Mouse (Mus musculus): ENCODE measurements around the gene Slc17a7. TPM values are rescaled to one million over a fixed set of nuclear protein-coding genes. Genes with fewer than 3 reads are reported as not detected.
"Not testable (repeated sequence)": the region's sequence is repeated elsewhere in the genome, so short reads cannot be mapped to it uniquely, and the experiment has no call there.

Slc17a7 gene
- 0.25 and 0.52 TPM in 2 replicates for polyA plus RNA-seq (2016; fragmentation: Nextera tagmentation; extraction: Ambion mirVana)

- WGBS, result 3% methylated on average over 41 of the region's 41 CpGs
- peaks cover 67% of the 10 kb centered on the region for H3K27me3 ChIP-seq (ENCODE audit: low read depth, poor library complexity, severe bottlenecking)
- peaks cover 3% of the 10 kb centered on the region for H3K9me3 ChIP-seq (replicated peaks)
- peak within 1 kb of the TSS; percentile 58 for H3K4me3 ChIP-seq
- no peak within 1 kb of the TSS; the same call in 1 of the 2 replicates for H3K27ac ChIP-seq (replicated peaks)
- peak; percentile 42 for DNase-seq (ENCODE audit: low spot score)
- H3K36me3 ChIP-seq, result peaks cover 22% of the 10 kb centered on the region
- H3K4me1 ChIP-seq, result peaks cover 33% of the 10 kb centered on the region
Observed at GRCm38 (mm10) chr7:45163735-45164490, at the start of gene Slc17a7. Gene Slc17a7 (plus strand): TSS chr7:45163949.

- Histone ChIP-seq H3K4me1 (peaks cover 21% of the 10 kb centered on the region), H3K27ac (replicated peaks) (0 out of 2 replicates have a peak overlapping the region, but pooled peaks have one; percentile 23), H3K4me3 (no peak overlapping the region), H3K27me3 (ENCODE audit: low read depth, poor library complexity, severe bottlenecking) (no peaks in the 10 kb centered on the region), H3K36me3 (peaks cover 52% of the 10 kb centered on the region), H3K9me3 (replicated peaks) (no peaks in the 10 kb centered on the region)
- no peak for DNase-seq (ENCODE audit: low spot score)
- 81% methylated on average over 8 of the region's 8 CpGs for WGBS
Observed at GRCm38 (mm10) chr7:45117566-45117965, 46.2 kb upstream of the Slc17a7 start.

GRCm38 (mm10) chr7:45118336-45118735 is 45.4 kb upstream of the Slc17a7 start:
- Histone ChIP-seq H3K9me3 (replicated peaks) (no peaks in the 10 kb centered on the region), H3K4me1 (peaks cover 28% of the 10 kb centered on the region), H3K27ac (replicated peaks) (no peak overlapping the region), H3K4me3 (no peak overlapping the region), H3K27me3 (ENCODE audit: low read depth, poor library complexity, severe bottlenecking) (no peaks in the 10 kb centered on the region), H3K36me3 (peaks cover 60% of the 10 kb centered on the region)
- no peak for DNase-seq (ENCODE audit: low spot score)
- 86% methylated on average over 6 of the region's 6 CpGs for WGBS

DNA sequence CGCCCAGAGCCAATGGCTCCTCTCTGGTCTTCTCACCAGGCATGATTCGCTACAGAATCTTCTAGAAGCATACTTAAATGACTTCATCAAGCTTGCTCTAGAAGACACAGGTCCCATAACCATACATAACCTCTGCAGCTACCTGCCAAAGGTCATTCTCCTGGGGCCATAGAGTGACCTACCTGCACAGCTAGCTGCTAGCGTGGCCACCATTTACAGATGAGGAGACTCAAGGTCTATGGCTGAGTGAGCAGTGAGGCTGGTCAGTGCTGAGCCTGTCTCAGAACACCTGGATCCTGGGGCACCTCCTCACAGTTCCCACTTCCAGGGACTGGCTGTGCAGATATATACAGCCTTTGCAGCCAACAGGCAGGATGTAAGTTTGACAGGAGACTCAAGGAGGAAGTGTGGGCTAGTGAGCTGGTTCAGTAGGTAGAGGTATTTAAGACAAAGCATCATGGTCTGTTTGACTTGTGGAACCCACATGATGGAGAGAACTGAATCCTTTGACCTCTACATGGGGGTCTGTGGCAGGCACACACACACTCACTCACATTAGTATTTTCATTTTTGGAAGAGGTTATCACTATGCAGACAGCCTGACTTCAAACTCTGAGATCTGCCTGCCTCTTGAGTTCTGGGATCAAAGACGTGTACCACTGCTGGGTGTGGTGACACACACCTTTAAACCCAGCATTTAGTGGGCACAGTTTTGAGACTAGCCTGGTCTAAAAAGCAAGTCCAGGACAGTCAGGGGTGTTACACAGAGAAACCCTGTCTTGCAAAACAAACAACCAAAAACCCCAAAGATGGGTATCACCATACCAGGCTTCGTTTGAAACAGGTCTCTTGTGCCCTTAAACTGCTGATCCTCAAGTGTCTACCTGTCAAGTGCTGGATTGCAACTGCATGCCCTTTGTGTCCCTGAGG is 43.7 kb upstream of the Slc17a7 start:
- no peaks in the 10 kb centered on the region for H3K9me3 ChIP-seq (replicated peaks)
- WGBS, result 86% methylated on average over 5 of the region's 5 CpGs
- no peak for DNase-seq (ENCODE audit: low spot score)
- peaks cover 68% of the 10 kb centered on the region for H3K36me3 ChIP-seq
- H3K27ac ChIP-seq (replicated peaks), result no peak overlapping the region; the same call in 1 of the 2 replicates
- H3K27me3 ChIP-seq (ENCODE audit: low read depth, poor library complexity, severe bottlenecking), result no peaks in the 10 kb centered on the region
- H3K4me1 ChIP-seq, result peaks cover 38% of the 10 kb centered on the region
- peak overlapping the region; percentile 1; the same call in 1 of the 2 replicates for H3K4me3 ChIP-seq

GRCm38 (mm10) chr7:45121404-45121803 is 42.3 kb upstream of the Slc17a7 start:
- peak overlapping the region; percentile 95 for H3K4me3 ChIP-seq
- DNase-seq (ENCODE audit: low spot score), result no peak
- WGBS, result 80% methylated on average over 8 of the region's 8 CpGs

GRCm38 (mm10) chr7:45121966-45122365 is 41.8 kb upstream of the Slc17a7 start:
- Histone ChIP-seq H3K27ac (replicated peaks) (0 out of 2 replicates have a peak overlapping the region, but pooled peaks have one; percentile 19), H3K4me1 (peaks cover 57% of the 10 kb centered on the region), H3K36me3 (peaks cover 87% of the 10 kb centered on the region), H3K9me3 (replicated peaks) (no peaks in the 10 kb centered on the region), H3K27me3 (ENCODE audit: low read depth, poor library complexity, severe bottlenecking) (no peaks in the 10 kb centered on the region), H3K4me3 (peak overlapping the region; percentile 95; the same call in 1 of the 2 replicates)
- DNase-seq (ENCODE audit: low spot score), result no peak

More at GRCm38 (mm10) chr7:45121404-45121803, 42.3 kb upstream of the Slc17a7 start:
- Histone ChIP-seq H3K27ac (replicated peaks) (0 out of 2 replicates have a peak overlapping the region, but pooled peaks have one; percentile 19), H3K4me1 (peaks cover 52% of the 10 kb centered on the region), H3K36me3 (peaks cover 82% of the 10 kb centered on the region), H3K27me3 (ENCODE audit: low read depth, poor library complexity, severe bottlenecking) (no peaks in the 10 kb centered on the region), H3K9me3 (replicated peaks) (no peaks in the 10 kb centered on the region)

- H3K36me3 ChIP-seq, result peaks cover 91% of the 10 kb centered on the region
- no peak for DNase-seq (ENCODE audit: low spot score)
- H3K4me1 ChIP-seq, result peaks cover 62% of the 10 kb centered on the region
- no peaks in the 10 kb centered on the region for H3K27me3 ChIP-seq (ENCODE audit: low read depth, poor library complexity, severe bottlenecking)
- peak overlapping the region; percentile 95 for H3K4me3 ChIP-seq
- no peaks in the 10 kb centered on the region for H3K9me3 ChIP-seq (replicated peaks)
- peak overlapping the region; percentile 95 for H3K27ac ChIP-seq (replicated peaks)
- 86% methylated on average over 15 of the region's 15 CpGs for WGBS
Observed at GRCm38 (mm10) chr7:45122561-45123185, 41.1 kb upstream of the Slc17a7 start.

- H3K9me3 ChIP-seq (replicated peaks), result no peaks in the 10 kb centered on the region
- H3K27me3 ChIP-seq (ENCODE audit: low read depth, poor library complexity, severe bottlenecking), result no peaks in the 10 kb centered on the region
- H3K4me1 ChIP-seq, result peaks cover 58% of the 10 kb centered on the region
- WGBS, result 30% methylated on average over 12 of the region's 12 CpGs
- peaks cover 89% of the 10 kb centered on the region for H3K36me3 ChIP-seq
- H3K27ac ChIP-seq (replicated peaks), result peak overlapping the region; percentile 95
- no peak for DNase-seq (ENCODE audit: low spot score)
- H3K4me3 ChIP-seq, result peak overlapping the region; percentile 95
Observed at GRCm38 (mm10) chr7:45123186-45123570, 40.6 kb upstream of the Slc17a7 start.

DNA sequence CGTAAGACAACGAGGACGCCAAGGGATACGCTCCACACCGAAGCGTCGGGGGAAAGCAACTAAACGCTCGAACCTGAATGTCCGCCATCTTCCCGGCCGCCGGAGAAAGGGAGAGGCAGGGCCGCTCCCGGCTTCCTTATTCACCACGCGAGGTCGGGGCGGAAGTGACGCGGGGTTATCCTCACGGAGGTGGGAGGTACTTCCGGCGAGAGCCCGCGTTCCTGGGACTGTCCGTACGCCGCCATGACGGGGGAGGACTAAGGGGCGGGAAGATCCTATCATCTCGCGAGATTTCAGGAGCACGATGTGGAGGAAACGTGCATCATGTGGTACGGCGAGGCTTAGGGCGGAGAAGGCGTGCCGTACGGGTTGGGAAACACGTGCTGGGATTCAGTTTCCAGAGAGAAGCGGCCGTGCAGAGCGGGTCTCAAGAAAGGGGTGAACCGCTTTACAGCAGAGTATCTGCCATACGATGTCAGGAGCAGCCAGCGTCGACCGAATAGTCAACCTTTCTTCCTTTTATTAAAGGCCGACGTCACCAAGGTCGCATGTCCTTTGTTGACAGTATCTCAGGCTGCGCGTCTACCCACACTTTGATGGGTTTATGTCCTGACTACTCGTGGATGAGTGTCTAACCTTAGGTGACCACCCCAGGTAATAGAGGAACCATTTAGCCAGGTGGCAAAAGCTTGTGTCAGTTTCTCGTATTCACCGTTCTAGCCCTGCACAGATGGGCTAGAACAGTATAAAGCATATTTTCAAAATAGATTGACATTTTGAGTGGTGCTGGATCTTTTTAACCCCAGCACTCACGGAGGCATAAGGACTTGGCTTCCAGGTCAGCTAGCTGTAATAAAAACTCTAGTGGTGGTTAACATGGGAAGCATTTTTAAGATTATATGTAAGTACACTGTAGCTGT is 39.3 kb upstream of the Slc17a7 start, which contains the start of gene Rps11:
Gene Rps11, minus strand, starts transcription at position 216 of the 920 bp plus-strand sequence.
- WGBS, result 1% methylated on average over 59 of the region's 59 CpGs
- peak; percentile 100 for DNase-seq (ENCODE audit: low spot score)
- Histone ChIP-seq H3K27me3 (ENCODE audit: low read depth, poor library complexity, severe bottlenecking) (no peaks in the 10 kb centered on the region), H3K36me3 (peaks cover 75% of the 10 kb centered on the region), H3K27ac (replicated peaks) (peak within 1 kb of the TSS; percentile 95), H3K4me1 (peaks cover 61% of the 10 kb centered on the region), H3K9me3 (replicated peaks) (no peaks in the 10 kb centered on the region), H3K4me3 (peak within 1 kb of the TSS; percentile 95)

- Histone ChIP-seq H3K9me3 (replicated peaks) (no peaks in the 10 kb centered on the region), H3K27me3 (ENCODE audit: low read depth, poor library complexity, severe bottlenecking) (no peaks in the 10 kb centered on the region), H3K36me3 (peaks cover 69% of the 10 kb centered on the region), H3K4me1 (peaks cover 68% of the 10 kb centered on the region), H3K4me3 (peak overlapping the region; percentile 95), H3K27ac (replicated peaks) (peak overlapping the region; percentile 95)
- WGBS, result 24% methylated on average over 7 of the region's 7 CpGs
- peak; percentile 54 for DNase-seq (ENCODE audit: low spot score)
Observed at GRCm38 (mm10) chr7:45125144-45125600, 38.6 kb upstream of the Slc17a7 start.

DNA sequence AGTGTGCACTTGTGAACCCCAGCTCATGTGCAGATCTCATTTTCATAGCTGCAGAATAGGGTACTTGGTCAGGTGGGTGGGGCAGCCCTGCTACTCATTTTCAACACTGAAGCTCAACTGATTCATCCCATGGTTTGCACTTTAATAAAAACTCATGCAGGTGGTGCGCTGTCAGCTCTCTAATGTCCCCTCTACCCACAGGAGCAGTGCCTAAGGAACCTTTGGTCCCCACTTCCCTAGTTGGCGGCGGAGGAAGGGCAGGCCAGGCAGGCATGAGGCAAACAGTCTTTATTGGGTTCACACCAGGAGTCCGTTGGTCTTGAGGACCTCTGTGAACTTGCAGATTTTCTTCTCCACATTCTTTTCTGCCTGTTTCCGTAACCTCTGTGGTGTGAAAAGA is 38.1 kb upstream of the Slc17a7 start:
- WGBS, result 55% methylated on average over 5 of the region's 5 CpGs

More for the DNA sequence above, 38.1 kb upstream of the Slc17a7 start:
- DNase-seq (ENCODE audit: low spot score); H3K27me3 ChIP-seq (ENCODE audit: low read depth, poor library complexity, severe bottlenecking); H3K9me3 ChIP-seq (replicated peaks): not testable (repeated sequence)
- H3K4me1 ChIP-seq, result peaks cover 68% of the 10 kb centered on the region
- peak overlapping the region; percentile 95 for H3K4me3 ChIP-seq
- peaks cover 64% of the 10 kb centered on the region for H3K36me3 ChIP-seq
- H3K27ac ChIP-seq (replicated peaks), result 0 out of 2 replicates have a peak overlapping the region, but pooled peaks have one; percentile 95
